Mouse (Mus musculus) T-cell, adult 2 months (primary cell): ENCODE measurements around the gene Ilf3.

Experiments used
- DNase-seq: peaks from one replicate; pipeline ENCODE4 v3.0.0; 2022; ENCODE audit warnings: low spot score

The Ilf3 gene

DNA sequence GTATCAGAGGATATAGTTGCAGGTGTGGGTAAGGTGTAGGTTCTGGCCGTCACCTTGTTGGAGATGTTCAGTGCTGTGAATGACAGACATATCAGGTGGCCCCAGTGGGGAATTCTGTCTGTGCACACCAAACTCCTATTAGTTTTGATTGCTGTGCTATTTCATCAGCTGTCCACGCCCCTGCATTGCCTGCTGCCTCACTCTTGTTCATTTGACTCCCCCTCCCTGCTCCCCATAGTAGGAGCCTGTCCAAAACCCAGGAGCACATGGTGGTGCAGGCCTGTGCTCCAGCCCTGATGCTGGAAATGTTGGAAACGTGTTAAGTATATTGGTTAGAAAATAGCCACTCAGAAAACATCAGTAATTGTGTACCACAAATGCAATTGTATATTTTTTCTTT lies 71.8 kb downstream of the Ilf3 start:
- DNase-seq, result no peak

DNA sequence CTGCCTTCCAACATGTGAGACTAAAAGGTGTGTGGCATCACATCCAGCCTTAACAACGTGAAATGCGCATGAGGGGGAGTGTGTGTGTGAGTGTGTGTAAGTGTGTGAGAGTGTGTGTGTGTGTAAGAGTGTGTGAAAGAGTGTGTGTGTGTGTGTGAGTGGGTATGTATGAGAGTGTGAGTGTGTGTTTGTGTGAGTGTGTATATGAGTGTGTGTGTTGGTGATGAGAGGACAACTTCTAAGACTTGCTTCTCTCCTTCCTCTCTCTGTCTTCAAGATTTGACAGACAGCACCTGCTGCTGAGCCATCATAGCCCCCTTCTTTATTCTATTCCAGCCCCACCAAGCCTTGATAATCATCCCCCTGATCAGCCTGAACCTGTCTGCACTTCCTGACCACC lies 72.2 kb downstream of the Ilf3 start:
- no peak for DNase-seq

DNA sequence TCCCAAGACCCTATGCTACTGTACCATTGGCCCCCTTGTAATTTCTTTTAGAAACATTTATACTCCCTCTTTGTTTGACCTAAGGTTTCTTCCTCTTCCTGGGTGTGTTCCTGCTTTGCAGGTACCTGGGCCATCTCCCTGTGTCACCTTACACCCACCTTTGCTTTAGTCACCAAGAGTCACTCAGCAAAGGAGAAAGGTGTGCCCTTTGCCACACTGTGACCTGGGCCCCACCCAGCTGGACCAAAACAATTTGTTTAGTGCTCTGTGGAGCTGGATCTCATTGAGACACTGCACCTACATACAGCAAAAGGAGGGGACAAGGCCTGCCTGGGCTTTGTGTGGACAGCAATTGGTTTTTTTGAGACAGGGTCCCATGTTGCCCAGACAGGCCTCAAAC lies 72.7 kb downstream of the Ilf3 start:
- no peak for DNase-seq

DNA sequence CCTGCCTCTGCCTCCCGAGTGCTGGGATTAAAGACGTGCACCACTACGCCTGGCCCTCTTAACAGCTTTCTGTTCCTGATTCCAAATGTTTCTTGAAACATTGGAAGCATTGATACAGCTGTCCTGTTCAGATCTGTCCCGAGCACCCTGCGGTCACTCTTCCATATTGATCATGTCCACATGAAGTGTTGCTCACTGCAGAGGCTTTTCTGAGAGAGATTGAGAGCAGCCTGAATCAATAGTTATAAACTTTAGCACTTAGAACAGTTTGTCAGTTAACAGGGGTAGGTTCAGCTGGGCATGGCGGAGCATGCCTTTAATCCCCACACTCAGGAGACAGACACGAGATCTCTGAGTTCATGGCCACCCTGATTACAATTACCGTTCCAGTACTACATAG lies 76.2 kb downstream of the Ilf3 start:
- no peak for DNase-seq

DNA sequence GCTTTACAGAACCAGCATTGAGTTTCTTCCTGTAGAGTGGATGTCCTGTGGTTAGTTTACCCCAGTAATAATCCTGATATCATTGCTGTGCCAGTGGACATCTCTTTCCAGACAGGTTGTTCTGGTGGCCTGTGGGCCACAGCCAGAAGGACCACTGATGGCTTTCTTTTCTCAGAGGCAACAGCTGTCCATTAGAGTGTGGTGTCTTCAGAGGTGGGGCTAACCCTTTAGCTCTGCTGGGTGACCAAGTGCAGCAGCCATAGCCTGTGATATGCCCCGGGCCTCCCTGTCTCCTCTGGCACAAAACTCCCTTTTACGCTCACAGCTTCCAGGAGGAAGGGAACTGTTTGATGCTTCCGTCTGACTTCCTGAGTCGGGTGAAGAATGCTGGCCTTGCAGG lies 76.9 kb downstream of the Ilf3 start:
- DNase-seq, result no peak

DNA sequence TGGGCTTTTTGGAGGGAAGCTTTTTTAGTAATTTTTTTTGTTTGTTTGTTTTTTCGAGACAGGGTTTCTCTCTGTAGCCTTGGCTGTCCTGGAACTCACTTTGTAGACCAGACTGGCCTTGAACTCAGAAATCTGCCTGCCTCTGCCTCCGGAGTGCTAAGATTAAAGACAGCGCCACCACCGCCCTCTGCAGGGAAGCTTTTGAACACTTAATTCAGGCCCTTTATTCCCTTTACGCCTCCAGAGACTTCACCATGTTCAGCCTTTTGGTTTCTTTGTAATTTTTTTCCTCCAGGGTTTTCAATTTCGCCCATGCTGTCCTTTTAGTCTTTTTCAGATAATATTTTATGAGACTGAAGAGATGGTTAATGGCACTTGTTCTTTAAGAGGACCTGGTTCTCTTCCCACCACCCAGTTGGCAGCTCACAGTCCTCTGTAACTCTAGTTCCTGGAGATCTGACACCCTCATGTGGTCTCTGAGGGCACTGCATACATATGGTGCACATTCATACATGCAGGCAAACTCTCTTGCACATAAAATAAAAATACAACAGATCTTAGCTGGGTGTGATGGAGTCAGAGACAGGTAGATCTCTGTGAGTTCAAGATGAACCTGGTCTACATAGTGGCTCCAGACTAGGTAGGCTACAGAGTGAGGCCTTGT lies 77.5 kb downstream of the Ilf3 start:
- DNase-seq, result no peak

DNA sequence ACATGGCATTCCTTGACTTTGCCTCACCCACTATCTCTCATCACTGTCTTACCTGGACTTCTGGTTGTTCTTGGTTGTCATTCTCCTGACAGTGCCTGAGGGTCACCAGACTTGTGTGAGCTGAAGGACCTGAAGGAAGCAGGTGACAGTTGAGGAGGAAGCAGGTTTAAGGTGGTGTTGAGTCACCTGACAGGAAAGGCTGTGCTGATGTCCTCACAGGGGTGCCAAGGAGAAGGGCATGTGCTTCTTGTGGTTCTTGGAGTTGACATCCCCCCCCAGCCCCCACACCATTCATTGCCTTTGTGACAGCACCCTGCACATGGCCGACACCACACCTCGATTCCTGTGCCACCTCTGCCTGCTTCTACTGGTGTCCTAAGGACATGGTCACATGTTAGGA lies 80.1 kb downstream of the Ilf3 start:
- DNase-seq, result no peak

DNA sequence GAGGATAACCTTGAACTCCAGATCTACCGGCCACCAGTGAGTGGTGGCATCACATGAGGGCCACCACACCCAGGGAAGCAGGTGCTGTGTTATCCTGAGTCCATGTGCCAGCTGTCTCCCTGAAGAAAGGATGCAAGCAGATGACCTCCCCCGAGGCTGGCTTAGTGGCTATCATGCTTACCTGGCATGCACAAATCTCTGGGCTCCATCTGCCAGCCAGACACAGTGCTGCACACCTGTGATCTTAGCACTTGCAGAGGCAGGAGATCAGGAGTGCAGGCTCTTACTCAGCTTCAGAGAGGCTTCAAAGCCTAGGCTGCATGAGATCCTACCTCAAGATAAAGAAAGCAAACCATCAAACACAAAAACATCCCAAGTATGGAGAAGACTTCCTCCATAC lies 82.0 kb downstream of the Ilf3 start:
- peak; percentile 59 for DNase-seq

DNA sequence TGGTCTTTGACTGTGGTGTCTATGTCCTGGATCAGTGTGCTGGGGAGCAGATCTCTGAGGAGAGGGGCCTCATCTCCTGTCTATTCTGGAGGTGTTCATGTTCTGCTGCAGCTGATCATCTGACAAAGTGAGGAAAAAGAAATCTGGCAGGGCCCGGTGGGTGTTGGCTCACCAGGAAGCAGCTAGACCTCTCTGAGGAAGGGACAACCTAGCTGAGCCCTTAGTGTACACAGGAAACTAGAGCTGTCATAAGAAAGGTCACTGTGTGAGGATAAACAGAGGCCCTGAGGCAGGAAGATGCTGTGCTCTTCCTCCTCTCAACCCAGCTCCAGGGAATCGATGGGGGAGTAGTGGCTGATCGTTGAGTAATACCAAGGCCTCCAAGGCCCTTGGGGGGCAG lies 82.6 kb downstream of the Ilf3 start:
- DNase-seq, result peak; percentile 22

DNA sequence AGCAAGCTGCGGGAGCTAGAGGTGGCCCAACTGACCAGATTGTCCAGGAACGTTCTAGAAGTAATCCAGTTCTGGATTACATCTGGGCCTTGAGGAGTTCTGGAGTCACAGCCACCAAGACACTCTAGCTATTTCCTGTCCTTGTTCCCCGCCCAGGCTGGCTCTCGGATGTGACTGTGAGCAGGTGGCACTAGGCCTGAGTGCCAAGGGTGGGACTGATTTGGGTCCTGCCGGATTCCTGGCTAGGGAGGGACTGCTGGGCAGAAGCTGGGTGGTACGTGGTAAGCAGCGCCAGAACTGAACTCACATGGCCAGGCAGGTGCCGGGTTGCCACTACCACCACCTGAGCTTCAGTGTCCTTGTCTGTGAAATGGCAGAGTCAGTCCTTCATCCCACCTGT lies 83.7 kb downstream of the Ilf3 start:
- DNase-seq, result peak; percentile 38

DNA sequence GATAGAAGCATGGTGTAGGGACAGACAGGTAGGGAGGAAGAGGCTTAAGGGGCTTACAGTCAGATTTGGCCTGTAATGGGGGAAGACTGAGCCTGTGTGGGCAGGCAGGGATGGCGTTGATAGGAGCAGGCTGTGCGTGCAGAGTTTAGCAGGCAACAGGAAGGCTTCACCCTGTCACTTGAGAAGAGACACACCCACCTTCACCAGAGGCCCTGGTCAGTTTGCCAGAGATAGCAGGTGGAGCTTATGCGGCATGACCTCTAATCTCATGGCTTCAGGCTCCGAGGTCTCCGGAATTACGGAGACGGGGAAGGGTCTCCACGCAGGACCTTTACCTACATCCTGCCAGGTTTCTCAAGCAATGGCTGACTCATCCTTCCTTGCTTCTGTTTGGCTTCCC lies 84.2 kb downstream of the Ilf3 start:
- DNase-seq, result no peak

DNA sequence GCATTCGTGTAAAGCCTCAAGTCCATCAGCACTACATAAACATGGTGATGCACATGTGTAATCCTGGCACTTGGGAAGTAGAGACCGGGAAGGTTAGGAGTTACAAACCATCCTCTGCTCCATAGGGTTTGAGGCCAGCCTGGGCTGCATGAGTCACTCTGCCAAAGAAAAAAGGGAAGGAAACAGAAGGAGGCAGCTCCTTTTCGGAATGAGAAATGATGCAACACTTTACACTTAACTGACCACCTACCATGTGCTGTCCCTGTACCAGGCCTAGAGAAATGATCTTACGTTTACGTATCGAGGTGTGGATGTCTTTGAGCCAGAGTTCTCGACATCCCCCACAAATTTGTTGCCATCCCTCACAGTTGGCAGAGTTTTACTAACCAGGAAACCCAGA lies 85.3 kb downstream of the Ilf3 start:
- DNase-seq, result no peak

DNA sequence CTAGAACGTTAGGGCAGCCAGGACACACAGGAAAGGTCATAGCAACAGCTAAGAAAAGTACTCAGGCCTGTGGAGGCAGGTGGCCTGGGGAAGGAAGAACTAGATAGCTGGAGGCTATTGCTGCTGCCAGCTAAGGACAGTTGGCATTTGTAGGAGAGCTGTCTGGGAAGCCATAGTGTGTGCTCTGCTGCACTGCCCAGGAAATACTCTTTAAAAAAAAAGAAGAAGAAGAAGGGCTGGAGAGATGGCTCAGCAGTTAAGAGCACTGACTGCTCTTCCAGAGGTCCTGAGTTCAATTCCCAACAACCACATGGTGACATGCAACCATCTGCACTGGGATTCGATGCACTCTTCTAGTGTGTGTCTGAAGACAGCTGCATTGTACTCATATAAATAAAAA lies 85.8 kb downstream of the Ilf3 start:
- no peak for DNase-seq

DNA sequence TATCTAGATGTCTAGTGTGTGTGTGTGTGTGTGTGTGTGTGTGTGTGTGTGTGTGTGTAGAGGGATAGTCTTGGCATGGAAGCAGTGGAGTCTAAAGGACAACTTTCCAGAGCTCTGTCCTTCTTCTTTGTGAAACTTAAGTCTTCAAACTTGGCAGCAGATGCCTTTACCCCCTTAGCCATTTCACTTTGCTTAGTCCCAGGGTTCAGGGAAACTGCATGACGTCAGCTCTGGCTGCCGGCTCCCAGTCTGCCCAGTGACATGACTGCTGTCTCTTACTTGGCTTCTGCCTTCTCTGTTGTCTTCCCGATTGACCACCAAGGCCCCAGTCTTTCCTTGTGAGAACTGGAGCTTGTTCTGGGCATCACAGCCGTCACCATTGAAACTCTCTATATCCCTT lies 86.9 kb downstream of the Ilf3 start:
- no peak for DNase-seq
